Mouse (Mus musculus) MEL-GATA-1-ER (cell line): ENCODE data around the gene Rbm19.
"Not testable (repeated sequence)": the region's sequence is repeated elsewhere in the genome, so short reads cannot be mapped to it uniquely, and the experiment has no call there.

Experiments used
- DNase-seq: peaks from one replicate; pipeline ENCODE4 v3.0.0-alpha.2; 2012; ENCODE audit warnings: low read depth; ENCODE audit errors: extremely low read depth

Rbm19 gene

DNA sequence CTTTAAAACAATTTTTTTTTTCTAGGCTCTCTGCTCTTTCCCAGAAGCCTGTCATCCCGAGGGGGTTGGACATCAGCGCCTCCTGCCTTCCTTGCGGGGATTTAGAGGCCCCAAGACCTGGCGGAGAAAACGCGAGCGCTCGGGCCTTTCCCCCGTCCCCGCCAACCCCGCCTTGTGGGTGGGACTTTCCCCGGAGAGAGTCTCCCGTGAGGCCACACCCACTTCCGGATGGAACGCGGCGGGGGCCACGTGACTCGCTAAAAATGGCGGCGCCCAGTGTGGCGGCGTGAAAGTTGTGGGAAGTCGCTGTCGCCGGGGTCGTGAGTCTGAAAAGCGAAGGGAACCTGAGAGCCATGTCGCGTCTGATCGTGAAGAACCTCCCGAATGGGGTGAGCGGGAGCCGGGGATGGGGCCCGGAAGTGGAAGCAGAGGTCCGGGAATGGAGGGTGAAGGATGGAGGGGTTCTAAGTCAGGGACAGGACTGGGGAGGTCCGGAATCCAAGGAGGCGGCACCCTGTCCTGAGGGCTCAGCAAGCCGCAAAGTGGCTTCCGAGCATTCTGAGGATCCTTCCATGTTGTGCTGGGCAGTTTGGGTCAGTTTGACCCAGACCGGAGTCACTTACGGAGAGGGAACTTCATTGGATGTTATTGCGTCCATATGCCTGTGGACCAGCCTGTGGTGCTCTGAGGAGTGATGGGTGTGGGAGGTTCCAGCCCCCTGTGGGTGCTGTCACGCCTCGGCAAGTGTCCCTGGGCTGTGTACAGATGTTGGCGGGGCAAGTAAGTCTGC is at the start of gene Rbm19:
Gene Rbm19, plus strand, starts transcription at position 205 of the 790 bp plus-strand sequence.
- DNase-seq = peak; percentile 64

- DNase-seq = no peak
Measured at GRCm38 (mm10) chr5:120067266-120067665, 49.0 kb upstream of the Rbm19 start.

- DNase-seq = no peak
Measured at GRCm38 (mm10) chr5:120074101-120074500, 42.2 kb upstream of the Rbm19 start.

DNA sequence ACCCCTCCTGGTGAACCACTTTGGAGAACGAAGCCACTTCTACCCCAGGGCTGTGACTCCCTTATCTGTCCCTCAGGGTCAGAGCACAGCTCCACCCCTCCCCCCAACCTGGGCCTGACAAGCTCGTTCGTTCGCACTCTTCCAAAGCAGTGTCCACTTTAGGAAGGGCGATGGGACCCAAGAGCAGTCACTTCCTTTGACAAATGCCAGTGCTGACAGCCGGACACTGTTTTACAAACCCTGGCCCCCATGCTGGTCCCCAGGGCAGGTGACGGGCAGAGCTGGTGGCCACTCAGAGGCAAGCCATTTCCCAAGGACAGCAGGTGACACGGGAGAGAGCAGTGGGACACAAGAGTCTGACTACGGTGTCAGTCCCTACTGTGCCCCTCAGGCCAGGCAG is 36.2 kb upstream of the Rbm19 start:
- DNase-seq = no peak

GRCm38 (mm10) chr5:120080468-120080867 is 35.8 kb upstream of the Rbm19 start:
- no peak for DNase-seq

DNA sequence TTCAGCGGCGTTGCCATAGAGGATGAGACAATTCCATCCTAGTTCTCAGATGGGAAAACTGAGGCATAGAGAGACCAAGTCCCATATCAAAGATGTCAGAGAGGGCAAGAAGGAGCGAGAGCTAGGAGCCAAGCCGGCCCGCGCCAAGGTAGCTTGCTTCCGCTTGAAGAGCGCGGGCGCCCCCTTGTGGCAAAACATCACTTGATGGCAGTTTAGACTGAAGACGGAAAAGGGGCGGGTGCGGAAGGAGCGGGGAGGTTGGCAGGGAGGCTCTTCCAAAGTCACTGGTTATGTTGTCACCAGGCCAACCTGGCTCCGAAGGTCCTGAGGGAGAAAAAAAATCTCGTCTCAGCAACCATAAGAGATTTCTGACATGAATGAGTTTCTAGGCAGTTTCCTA is 27.7 kb upstream of the Rbm19 start:
- DNase-seq = peak; percentile 67

- DNase-seq = peak; percentile 59
Measured at GRCm38 (mm10) chr5:120094602-120095001, 21.7 kb upstream of the Rbm19 start.

DNA sequence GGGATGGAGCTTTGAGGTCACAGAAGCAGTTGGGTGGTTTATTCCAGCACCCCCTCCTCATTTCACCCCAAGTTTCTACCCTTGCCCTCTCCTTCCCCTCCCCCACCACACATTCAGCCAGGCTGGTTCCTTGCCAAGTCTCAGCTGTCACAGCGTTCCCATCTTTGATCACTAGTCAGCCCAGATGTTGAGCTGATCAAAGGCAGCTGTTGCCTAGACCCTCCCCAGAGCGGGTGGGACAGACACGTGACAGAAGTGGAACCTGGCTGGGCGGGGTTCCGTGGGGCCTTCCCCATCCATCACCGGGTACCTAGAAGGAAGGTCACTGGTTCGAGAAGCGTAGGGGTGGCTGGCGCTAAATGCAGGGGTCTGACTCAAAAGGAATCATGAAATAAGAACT is 19.2 kb upstream of the Rbm19 start:
- no peak for DNase-seq

DNA sequence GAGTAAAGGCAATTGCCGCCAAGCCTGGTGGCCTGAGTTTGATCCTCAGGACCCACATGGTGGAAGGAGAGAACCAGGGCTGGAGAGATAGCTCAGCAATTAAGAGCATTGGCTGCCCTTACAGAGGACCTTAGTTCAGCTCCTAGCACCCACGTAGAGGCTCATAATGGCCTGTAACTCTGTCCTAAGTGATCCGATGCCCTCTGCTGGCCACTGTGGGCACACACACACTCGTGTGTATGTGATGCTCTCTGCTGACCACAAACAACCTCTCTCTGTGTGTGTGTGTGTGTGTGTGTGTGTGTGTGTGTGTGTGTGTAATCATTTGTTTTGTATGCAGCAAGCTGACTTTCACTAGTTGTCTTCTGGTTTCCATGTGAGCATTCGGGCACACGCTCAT is 15.5 kb upstream of the Rbm19 start:
- no peak for DNase-seq

GRCm38 (mm10) chr5:120102097-120102496 is 14.2 kb upstream of the Rbm19 start:
- no peak for DNase-seq

- DNase-seq = peak; percentile 59
Measured at GRCm38 (mm10) chr5:120102732-120103131, 13.5 kb upstream of the Rbm19 start.

- no peak for DNase-seq
Measured at GRCm38 (mm10) chr5:120103458-120103857, 12.8 kb upstream of the Rbm19 start.

- DNase-seq = no peak
Measured at GRCm38 (mm10) chr5:120106424-120107073, 9.7 kb upstream of the Rbm19 start.

DNA sequence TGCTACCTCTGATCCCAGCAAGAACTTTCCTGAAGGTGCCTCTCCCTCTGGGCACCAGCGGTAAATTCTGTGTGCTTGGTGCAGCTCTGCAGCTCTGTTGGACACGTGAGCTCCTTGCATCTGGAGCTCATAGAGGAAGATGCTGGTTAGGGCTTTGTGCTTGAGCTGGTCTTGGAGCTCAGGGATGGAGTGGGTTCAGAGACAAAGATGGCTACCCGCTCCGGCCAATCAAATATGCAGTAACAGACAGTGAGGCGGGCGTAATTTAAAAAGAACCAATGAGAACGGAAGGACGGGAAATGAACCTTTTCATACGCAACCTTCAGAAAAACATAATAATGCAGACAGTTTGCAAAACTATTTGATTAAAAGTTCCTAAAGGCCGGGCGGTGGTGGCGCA is 1.9 kb upstream of the Rbm19 start:
- no peak for DNase-seq

GRCm38 (mm10) chr5:120117161-120117560 is 896 bp downstream of the Rbm19 start:
- not testable (repeated sequence) for DNase-seq

- DNase-seq = no peak
Measured at GRCm38 (mm10) chr5:120124881-120125690, 8.8 kb downstream of the Rbm19 start.

DNA sequence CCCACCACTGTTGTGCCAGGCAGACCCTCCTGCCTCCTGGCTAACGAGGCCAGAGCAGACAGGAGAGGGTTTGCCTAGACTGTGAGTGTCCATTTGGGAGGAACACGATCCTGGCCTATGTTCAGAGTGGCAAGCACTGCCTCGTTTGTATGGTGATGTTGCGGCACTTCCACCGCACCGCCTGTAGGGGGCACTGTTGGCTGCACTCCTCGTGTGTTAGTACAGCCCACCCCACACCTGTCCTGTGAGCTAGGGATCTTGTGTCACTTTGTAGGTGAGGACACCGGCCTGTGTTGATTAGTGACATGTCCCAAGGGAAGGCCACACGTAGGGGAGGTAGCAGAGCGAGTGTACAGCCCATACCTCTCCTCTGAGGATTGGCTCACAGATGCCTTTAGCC is 11.4 kb downstream of the Rbm19 start:
- no peak for DNase-seq

DNA sequence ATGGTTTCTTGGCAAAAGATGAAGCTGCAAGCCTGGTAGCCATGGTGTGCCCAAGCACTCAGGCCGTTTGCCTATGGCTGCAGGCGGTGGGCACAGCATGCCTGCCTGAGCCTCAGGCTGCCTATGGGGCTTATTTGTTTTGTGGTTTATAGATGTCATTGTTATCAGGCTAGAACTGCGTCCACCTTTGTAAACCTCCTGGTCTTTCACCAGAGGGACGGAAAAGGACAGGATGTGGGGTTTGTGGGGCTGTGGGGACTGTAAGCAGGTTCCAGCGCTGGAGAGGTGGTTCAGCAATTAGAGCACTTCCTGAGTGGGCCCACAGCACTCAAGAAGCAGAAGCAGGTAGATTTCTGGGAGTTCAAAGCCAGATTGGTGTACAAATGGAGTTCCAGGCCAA is 12.2 kb downstream of the Rbm19 start:
- no peak for DNase-seq

DNA sequence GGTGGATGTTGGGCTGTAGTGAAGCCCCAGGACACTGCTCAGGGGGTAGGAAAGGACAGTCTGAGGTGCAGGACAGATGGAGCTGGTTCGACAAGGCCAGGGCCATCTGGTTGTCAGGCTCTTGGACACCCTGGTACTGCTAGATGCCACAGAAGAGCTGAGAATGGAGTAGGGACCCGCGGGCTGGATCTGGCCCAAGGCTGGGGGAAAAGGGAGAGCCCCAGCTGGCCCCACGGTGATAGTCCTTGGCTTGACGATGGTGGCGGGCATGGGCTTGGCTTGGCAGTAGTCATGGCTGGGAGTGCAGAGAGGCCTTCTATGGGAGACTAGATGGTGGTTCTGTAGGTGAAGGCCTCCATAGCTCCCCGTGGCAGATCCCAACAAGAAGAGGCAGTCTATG is 12.8 kb downstream of the Rbm19 start:
- DNase-seq = no peak

GRCm38 (mm10) chr5:120129761-120130160 is 13.5 kb downstream of the Rbm19 start:
- DNase-seq = no peak

DNA sequence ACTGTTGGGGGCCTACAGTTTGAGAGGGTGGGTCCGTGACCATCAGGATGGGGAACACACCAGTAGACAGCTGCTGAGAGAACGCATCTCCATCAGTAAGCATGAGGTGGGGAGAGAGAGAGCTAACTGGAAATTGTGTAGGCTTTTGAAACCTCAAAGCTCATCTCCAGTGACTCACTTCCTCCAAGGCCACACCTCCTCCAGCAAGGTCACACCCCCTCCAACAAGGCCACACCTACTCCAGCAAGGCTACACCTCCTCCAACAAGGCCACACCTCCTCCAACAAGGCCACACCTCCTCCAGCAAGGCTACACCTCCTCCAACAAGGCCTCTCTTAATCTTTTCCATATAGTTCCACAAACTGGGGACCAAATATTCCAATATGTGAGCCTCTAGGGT is 13.9 kb downstream of the Rbm19 start:
- peak; percentile 69 for DNase-seq

DNA sequence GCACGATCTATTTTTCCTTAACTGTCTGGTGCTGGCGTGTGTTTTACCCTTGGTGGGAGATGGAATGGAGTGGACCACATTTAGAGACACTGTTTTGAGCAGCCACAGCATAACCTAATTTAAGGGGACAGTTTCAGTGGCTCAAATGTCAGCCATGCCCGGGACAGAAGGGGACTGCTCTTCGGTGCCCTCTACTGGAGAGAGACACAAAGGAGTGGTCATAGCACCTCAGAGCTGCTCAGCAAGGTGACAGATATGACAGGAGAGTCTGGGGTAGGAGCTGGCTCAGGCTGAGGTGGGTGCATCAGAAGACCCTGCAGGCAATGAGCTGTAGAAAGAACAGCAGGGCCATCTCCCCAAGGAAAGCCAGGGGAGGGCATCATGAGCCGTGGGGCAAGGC is 15.3 kb downstream of the Rbm19 start:
- no peak for DNase-seq
